Mouse (Mus musculus): Measurements from ENCODE around the gene Pgs1.

- TF ChIP-seq CTCF (IDR thresholded peaks at IDR 0.05; ENCODE audit: low read depth, low read length) (no peak), GATA1 (IDR thresholded peaks at IDR 0.05; ENCODE audit: borderline replicate concordance, low read length) (no peak), TAL1 (conservative IDR thresholded peaks at IDR 0.05; ENCODE audit: low read depth, low read length) (no peak), GATA2 (IDR thresholded peaks at IDR 0.05; ENCODE audit: borderline replicate concordance, low read depth, low read length) (no peak)
Observed at GRCm38 (mm10) chr11:117959741-117960381, 26.2 kb upstream of the Pgs1 start.
